Mouse (Mus musculus): ENCODE measurements around the gene Abr. TPM values are rescaled to one million over a fixed set of nuclear protein-coding genes. Genes with fewer than 3 reads are reported as not detected.

The Abr gene
- polyA plus RNA-seq, 1 experiment from 2014 or later: 30.7 TPM

DNA sequence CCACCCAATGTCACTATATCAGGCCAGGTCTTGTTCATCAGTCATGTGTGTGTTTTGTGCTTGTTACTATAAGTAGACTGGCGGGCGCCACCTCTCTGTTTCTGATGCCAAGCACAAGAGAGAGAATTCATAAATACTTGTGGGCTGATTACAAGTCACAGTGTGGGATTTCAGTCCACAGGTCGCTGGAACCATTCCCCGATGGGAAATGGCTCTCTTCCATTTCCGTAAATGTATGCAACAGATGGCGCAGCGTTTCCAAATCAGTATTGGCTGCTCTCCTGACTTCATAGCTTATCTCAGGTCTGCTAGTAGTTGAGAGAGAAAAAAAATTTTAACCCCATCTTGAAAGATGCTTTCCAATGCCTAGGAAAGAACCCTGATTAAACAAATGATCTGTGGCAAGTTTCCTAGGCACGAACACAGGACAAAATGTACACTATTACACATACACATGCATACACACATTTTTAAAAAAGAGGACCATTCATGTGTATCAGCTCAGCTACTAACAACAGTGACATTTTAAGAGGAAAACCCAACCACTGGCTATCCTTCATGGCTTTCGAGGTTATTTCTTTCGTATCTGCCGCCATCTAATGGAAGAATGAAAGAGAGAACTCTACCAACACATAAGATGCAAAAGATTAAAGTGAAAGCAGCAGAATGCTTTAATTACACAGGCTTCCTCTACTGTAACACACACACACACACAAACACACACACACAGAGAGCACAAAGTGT lies 222.4 kb downstream of the Abr start:
- Histone ChIP-seq H3K9ac (ENCODE audit: low read depth, low read length) (no peak overlapping the region), H3K9me3 (replicated peaks; ENCODE audit: low read length) (no peaks in the 10 kb centered on the region), H3K27ac (no peak overlapping the region), H3K27me3 (ENCODE audit: insufficient read depth, low read length) (no peaks in the 10 kb centered on the region), H3K36me3 (ENCODE audit: insufficient read depth, low read length) (no peaks in the 10 kb centered on the region), H3K4me3 (replicated peaks; ENCODE audit: low read depth, low read length) (peak overlapping the region; percentile 81), H3K4me2 (ENCODE audit: low read length) (peak overlapping the region; percentile 97), H3K4me1 (replicated peaks; ENCODE audit: insufficient read depth, low read length) (no peaks in the 10 kb centered on the region)
- peak; percentile 89 for DNase-seq (ENCODE audit: low spot score)
- TF ChIP-seq CTCF (IDR thresholded peaks at IDR 0.05; ENCODE audit: low read depth): peak; percentile 84
- 0 out of 2 replicates have a peak, but pooled peaks have one; percentile 2 for ATAC-seq (replicated peaks; ENCODE audit: low FRiP score, low read depth)
- 5% methylated on average over 11 of the region's 11 CpGs for WGBS

DNA sequence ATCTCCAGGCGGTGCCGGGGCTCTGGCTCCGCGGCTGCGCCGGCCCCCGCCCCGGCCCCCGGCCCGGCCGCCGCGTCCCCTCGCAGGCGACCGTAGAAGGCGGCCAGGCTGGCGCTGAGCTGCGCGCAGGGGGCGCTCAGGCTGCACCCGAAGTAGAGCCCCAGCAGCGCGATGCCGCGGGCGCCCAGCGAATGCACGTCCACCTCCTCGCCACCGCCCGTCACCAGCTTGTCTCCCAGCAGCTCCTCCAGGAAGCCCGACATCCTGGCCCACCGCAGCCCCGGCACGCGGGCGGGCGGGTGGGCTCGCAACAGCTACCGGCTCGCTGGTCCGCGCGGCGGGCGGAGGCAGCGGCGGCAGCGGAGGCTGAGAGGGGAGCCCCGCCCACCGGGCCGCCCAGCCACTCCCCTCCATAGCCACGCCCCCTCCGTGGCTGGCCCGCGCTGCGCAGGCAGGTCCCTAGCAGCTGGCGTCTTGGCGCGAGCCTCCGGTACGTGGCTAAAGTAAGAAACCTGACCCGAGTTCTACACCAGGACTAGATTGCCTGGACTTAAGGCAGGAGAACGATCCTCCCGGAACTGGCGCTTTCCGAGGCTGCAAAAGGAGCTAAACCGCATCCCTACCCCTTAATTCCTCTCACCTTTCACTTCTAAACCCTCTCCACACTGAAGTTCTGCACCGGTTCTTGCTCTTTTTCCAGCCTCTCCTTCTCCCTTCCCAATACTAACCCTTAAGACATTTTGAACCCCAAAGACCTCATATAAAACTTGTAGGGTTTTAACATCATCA lies 223.1 kb downstream of the Abr start, which contains the start of gene Nxn:
Gene Nxn (minus strand): TSS at position 343 of the 789 bp plus-strand sequence.
- Histone ChIP-seq H3K27ac (peak within 1 kb of the TSS; percentile 84), H3K36me3 (ENCODE audit: insufficient read depth, low read length) (no peaks in the 10 kb centered on the region), H3K4me1 (replicated peaks; ENCODE audit: insufficient read depth, low read length) (no peaks in the 10 kb centered on the region), H3K27me3 (ENCODE audit: insufficient read depth, low read length) (no peaks in the 10 kb centered on the region), H3K4me3 (replicated peaks; ENCODE audit: low read depth, low read length) (peak within 1 kb of the TSS; percentile 81), H3K4me2 (ENCODE audit: low read length) (peak within 1 kb of the TSS; percentile 97), H3K9me3 (replicated peaks; ENCODE audit: low read length) (no peaks in the 10 kb centered on the region), H3K9ac (ENCODE audit: low read depth, low read length) (peak within 1 kb of the TSS; percentile 80)
- under 1% methylated on average over 41 of the region's 70 CpGs for whole genome bisulfite sequencing
- peak; percentile 10; the same call in 1 of the 2 replicates for TF ChIP-seq CTCF (IDR thresholded peaks at IDR 0.05; ENCODE audit: low read depth)
- ATAC-seq (replicated peaks; ENCODE audit: low FRiP score, low read depth): peak; percentile 87
- DNase-seq (ENCODE audit: low spot score): peak; percentile 94

DNA sequence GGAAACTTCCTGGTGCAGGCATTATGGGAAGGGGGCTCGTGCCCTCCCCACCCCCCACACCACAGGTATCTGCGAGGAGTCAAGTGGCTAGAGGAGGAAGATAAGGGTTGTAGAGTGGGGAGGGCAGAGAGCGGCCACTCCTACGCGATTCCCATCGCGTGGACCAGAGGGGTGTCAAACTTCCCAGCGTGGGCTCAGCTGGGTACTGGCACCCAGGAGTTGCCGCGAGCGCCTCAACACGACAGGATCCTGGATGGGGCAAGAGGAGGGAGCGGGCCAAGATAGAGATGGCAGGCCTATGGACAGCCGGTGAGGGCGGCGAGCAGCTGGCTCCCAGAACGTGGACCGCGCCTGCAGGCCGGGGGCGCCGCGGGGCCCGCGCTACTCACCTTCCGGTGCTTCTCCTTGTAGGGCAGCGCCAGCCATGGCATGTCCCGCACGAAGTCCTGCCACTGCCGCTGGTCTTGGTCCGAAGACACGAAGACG lies 223.8 kb downstream of the Abr start:
- Histone ChIP-seq H3K4me3 (replicated peaks; ENCODE audit: low read depth, low read length) (peak overlapping the region; percentile 81), H3K4me2 (ENCODE audit: low read length) (peak overlapping the region; percentile 97), H3K9me3 (replicated peaks; ENCODE audit: low read length) (no peaks in the 10 kb centered on the region), H3K36me3 (ENCODE audit: insufficient read depth, low read length) (no peaks in the 10 kb centered on the region), H3K9ac (ENCODE audit: low read depth, low read length) (peak overlapping the region; percentile 80), H3K4me1 (replicated peaks; ENCODE audit: insufficient read depth, low read length) (no peaks in the 10 kb centered on the region), H3K27me3 (ENCODE audit: insufficient read depth, low read length) (no peaks in the 10 kb centered on the region), H3K27ac (peak overlapping the region; percentile 84)
- ATAC-seq (replicated peaks; ENCODE audit: low FRiP score, low read depth): peak; percentile 62
- no peak for TF ChIP-seq CTCF (IDR thresholded peaks at IDR 0.05; ENCODE audit: low read depth)
- under 1% methylated on average over 33 of the region's 33 CpGs for WGBS
- peak; percentile 55 for DNase-seq (ENCODE audit: low spot score)

DNA sequence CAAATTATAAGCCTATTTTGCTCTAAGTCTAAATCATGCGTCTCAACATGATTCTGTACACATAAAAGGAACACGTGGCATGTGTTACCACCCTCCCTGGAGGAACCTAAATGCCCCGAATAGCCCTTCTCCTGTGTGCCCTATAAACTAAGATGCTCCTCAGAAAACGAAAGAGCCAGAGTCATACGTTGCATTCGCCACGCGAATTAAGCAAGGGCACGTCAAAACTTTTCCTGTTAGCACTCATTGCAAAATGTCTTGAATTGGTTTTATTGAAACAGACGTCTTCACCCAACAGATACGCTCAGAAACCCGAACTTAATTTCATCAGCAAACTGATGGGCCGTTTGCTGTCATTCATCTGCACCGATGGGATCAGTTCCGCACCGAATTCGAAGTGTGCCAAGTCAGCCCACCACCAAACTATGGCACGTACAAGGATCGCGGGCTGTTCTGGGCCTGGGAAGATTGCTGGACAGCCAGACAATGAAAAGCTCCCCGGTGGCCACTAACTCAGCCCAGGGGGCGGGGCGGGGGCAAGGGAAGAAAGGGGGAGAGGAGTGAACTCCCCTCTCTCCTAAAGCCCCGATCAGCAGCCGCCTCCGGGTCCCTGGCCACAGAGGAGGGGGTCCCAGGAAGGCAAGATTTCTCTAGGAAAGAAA lies 224.3 kb downstream of the Abr start:
- H3K27ac ChIP-seq: peak overlapping the region; percentile 84; the same call in 1 of the 2 replicates
- peak overlapping the region; percentile 81 for H3K4me3 ChIP-seq (replicated peaks; ENCODE audit: low read depth, low read length)
- ATAC-seq (replicated peaks; ENCODE audit: low FRiP score, low read depth) (peak; percentile 21; the same call in 1 of the 2 replicates), DNase-seq (ENCODE audit: low spot score) (peak; percentile 75)
- no peaks in the 10 kb centered on the region for H3K9me3 ChIP-seq (replicated peaks; ENCODE audit: low read length)
- no peaks in the 10 kb centered on the region for H3K27me3 ChIP-seq (ENCODE audit: insufficient read depth, low read length)
- H3K36me3 ChIP-seq (ENCODE audit: insufficient read depth, low read length): no peaks in the 10 kb centered on the region
- peak overlapping the region; percentile 97 for H3K4me2 ChIP-seq (ENCODE audit: low read length)
- no peak for TF ChIP-seq CTCF (IDR thresholded peaks at IDR 0.05; ENCODE audit: low read depth)
- peak overlapping the region; percentile 80 for H3K9ac ChIP-seq (ENCODE audit: low read depth, low read length)
- WGBS: 1% methylated on average over 26 of the region's 26 CpGs
- no peaks in the 10 kb centered on the region for H3K4me1 ChIP-seq (replicated peaks; ENCODE audit: insufficient read depth, low read length)

DNA sequence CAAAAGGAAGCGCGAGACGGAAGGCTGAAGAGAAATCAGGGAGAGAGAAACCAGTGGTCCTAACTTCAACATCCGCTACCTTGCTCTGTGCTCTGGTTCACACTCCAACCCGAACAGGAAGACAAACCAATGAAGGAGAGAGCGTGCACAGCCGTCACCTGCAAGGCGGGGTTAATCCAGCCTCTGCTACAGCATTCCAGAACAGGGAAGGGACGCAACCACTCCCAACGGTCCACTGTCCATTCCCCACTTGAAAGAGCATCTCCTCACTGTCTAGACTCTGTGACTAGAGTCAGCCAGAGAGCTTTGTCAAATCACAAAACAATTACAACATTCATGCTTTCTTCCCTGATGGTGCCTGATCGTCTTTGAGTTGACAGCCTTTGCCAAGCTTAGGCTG lies 229.1 kb downstream of the Abr start:
- Histone ChIP-seq H3K9ac (ENCODE audit: low read depth, low read length) (no peak overlapping the region), H3K4me3 (replicated peaks; ENCODE audit: low read depth, low read length) (no peak overlapping the region), H3K4me1 (replicated peaks; ENCODE audit: insufficient read depth, low read length) (no peaks in the 10 kb centered on the region), H3K4me2 (ENCODE audit: low read length) (no peak overlapping the region), H3K27ac (no peak overlapping the region), H3K27me3 (ENCODE audit: insufficient read depth, low read length) (no peaks in the 10 kb centered on the region), H3K36me3 (ENCODE audit: insufficient read depth, low read length) (no peaks in the 10 kb centered on the region), H3K9me3 (replicated peaks; ENCODE audit: low read length) (no peaks in the 10 kb centered on the region)
- no peak for DNase-seq (ENCODE audit: low spot score)
- no peak for TF ChIP-seq CTCF (IDR thresholded peaks at IDR 0.05; ENCODE audit: low read depth)
- ATAC-seq (replicated peaks; ENCODE audit: low FRiP score, low read depth): no peak
- 87% methylated on average over 11 of the region's 11 CpGs for WGBS

DNA sequence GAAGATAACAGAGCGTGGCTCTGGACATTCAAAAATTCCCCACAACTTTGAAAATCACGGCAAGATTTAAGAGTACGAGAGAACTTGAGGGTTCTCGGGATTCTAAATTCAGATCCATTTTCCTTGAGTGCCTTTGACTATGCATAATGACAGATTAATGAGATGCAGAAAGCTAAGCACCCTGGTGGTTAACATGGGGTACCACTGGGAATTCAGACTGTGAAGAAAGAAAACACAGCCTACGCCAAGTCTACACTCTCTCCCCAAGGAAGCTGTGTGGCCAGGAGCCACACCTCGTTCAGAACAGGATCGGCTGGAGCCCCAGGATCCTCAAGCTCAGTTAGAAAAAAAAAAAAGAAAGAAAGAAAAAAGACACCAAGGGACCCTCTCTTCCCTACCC lies 229.6 kb downstream of the Abr start:
- H3K27me3 ChIP-seq (ENCODE audit: insufficient read depth, low read length): no peaks in the 10 kb centered on the region
- no peak overlapping the region for H3K4me2 ChIP-seq (ENCODE audit: low read length)
- no peaks in the 10 kb centered on the region for H3K4me1 ChIP-seq (replicated peaks; ENCODE audit: insufficient read depth, low read length)
- DNase-seq (ENCODE audit: low spot score) (no peak), ATAC-seq (replicated peaks; ENCODE audit: low FRiP score, low read depth) (no peak)
- WGBS: 72% methylated on average over 7 of the region's 7 CpGs
- no peak overlapping the region for H3K4me3 ChIP-seq (replicated peaks; ENCODE audit: low read depth, low read length)
- H3K36me3 ChIP-seq (ENCODE audit: insufficient read depth, low read length): no peaks in the 10 kb centered on the region
- peak; percentile 24; the same call in 1 of the 2 replicates for TF ChIP-seq CTCF (IDR thresholded peaks at IDR 0.05; ENCODE audit: low read depth)
- no peak overlapping the region for H3K27ac ChIP-seq
- no peaks in the 10 kb centered on the region for H3K9me3 ChIP-seq (replicated peaks; ENCODE audit: low read length)
- H3K9ac ChIP-seq (ENCODE audit: low read depth, low read length): no peak overlapping the region

Data from kidney, postnatal 0 days (tissue).